Mouse (Mus musculus): ENCODE data around the gene H2-M10.1.
"Not testable (repeated sequence)": the region's sequence is repeated elsewhere in the genome, so short reads cannot be mapped to it uniquely, and the experiment has no call there.

H2-M10.1 gene

GRCm38 (mm10) chr17:36326055-36326454 lies at the start of gene H2-M10.1:
Gene H2-M10.1, minus strand, starts transcription at chr17:36326155.
- no peak for DNase-seq (ENCODE audit: low read depth)

- not testable (repeated sequence) for DNase-seq (ENCODE audit: low read depth)
These were observed 42.4 kb upstream of the H2-M10.1 start, which contains the start of gene H2-M10.3 for GRCm38 (mm10) chr17:36368317-36368716. Gene H2-M10.3, minus strand, starts transcription at chr17:36368417.

- DNase-seq (ENCODE audit: low read depth) = not testable (repeated sequence)
These were observed 36.4 kb upstream of the H2-M10.1 start for GRCm38 (mm10) chr17:36362404-36362803.

GRCm38 (mm10) chr17:36357512-36357911 lies 31.6 kb upstream of the H2-M10.1 start:
- DNase-seq (ENCODE audit: low read depth) = peak; percentile 42

- DNase-seq (ENCODE audit: low read depth) = no peak
These were observed 29.8 kb upstream of the H2-M10.1 start for GRCm38 (mm10) chr17:36355763-36356162.

GRCm38 (mm10) chr17:36355343-36355742 lies 29.4 kb upstream of the H2-M10.1 start:
- DNase-seq (ENCODE audit: low read depth) = peak; percentile 37

- DNase-seq (ENCODE audit: low read depth) = no peak
These were observed 10.2 kb downstream of the H2-M10.1 start for GRCm38 (mm10) chr17:36315689-36316253.

- peak; percentile 81 for DNase-seq (ENCODE audit: low read depth)
These were observed 10.8 kb downstream of the H2-M10.1 start for GRCm38 (mm10) chr17:36315041-36315688.

GRCm38 (mm10) chr17:36314511-36314910 lies 11.4 kb downstream of the H2-M10.1 start:
- DNase-seq (ENCODE audit: low read depth) = peak; percentile 68

- no peak for DNase-seq (ENCODE audit: low read depth)
These were observed 16.7 kb downstream of the H2-M10.1 start for GRCm38 (mm10) chr17:36309293-36309692.

- peak; percentile 89 for DNase-seq (ENCODE audit: low read depth)
These were observed 17.1 kb downstream of the H2-M10.1 start for GRCm38 (mm10) chr17:36308855-36309254.

- DNase-seq (ENCODE audit: low read depth) = no peak
These were observed 39.6 kb downstream of the H2-M10.1 start, which contains the start of gene H2-M10.2 for GRCm38 (mm10) chr17:36286390-36286789. Gene H2-M10.2, minus strand, starts transcription at chr17:36286490.

GRCm38 (mm10) chr17:36281521-36282245 lies 44.3 kb downstream of the H2-M10.1 start:
- no peak for DNase-seq (ENCODE audit: low read depth)

GRCm38 (mm10) chr17:36274776-36275175 lies 51.2 kb downstream of the H2-M10.1 start:
- peak; percentile 36 for DNase-seq (ENCODE audit: low read depth)

GRCm38 (mm10) chr17:36273796-36274195 lies 52.2 kb downstream of the H2-M10.1 start:
- DNase-seq (ENCODE audit: low read depth) = peak; percentile 61
